Mouse (Mus musculus): ENCODE measurements around the gene Ccdc92. TPM values are rescaled to one million over a fixed set of nuclear protein-coding genes. Genes with fewer than 3 reads are reported as not detected.

Ccdc92 gene
- polyA plus RNA-seq, 1 experiment from 2014 or later = 49.0 TPM

DNA sequence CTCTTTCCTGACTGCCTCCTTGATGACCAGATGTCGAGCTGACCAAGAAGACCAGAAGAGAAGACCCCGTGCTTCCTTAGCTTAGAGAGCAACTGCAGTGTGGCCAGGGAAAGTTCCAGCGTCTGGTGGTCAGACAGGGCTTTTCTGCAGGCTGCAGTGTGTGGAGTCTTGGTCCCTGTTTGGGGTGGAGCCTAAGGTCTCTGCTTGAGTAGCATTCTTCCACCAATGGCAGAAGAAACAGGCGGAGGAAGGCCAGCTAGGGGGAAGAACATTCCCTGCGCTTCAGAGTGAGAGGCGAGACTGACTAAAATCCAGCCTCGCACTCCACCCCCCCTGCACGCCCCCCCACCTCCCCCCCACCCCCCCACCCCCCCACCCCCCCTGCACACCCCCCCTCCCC is 33.9 kb upstream of the Ccdc92 start:
- Histone ChIP-seq H3K27me3 (ENCODE audit: control insufficient read depth, insufficient read depth, low read length) (no peaks in the 10 kb centered on the region), H3K27ac (ENCODE audit: low read depth, low read length) (no peak overlapping the region), H3K9me3 (ENCODE audit: control insufficient read depth, low read length) (no peaks in the 10 kb centered on the region), H3K36me3 (ENCODE audit: control insufficient read depth, insufficient read depth, low read length) (no peaks in the 10 kb centered on the region), H3K4me1 (ENCODE audit: control insufficient read depth, insufficient read depth, low read length) (0 out of 2 replicates have a peak, but pooled peaks cover 4% of the 10 kb centered on the region), H3K4me2 (ENCODE audit: low read depth, low read length) (no peak overlapping the region), H3K9ac (replicated peaks; ENCODE audit: low read depth, low read length) (no peak overlapping the region), H3K4me3 (ENCODE audit: low read depth, low read length) (no peak overlapping the region)
- ATAC-seq (ENCODE audit: low read depth) = no peak
- 58% methylated on average over 8 of the region's 8 CpGs for WGBS

DNA sequence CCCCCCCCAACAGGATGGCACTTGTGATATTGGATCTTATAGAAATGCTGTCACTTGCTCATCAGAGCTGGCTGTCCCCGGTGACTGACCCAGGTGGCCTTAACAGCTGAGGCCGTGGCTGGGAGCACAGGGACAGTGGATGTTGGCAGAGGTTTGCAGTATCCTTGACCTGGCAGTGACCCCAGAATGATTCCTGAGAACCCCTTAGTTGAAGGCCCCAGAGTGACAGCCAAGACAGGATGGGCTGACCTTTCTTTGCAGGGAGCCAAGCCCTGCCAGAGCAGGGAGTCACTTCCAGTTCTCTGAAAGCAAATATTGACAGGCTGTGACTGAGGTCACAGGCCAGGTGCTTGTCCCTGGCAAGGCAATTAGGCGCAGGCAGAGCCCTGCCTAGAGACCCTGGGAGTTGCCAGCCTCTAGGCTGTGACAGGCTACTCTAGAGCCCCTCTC is 29.7 kb upstream of the Ccdc92 start:
- H3K9me3 ChIP-seq (ENCODE audit: control insufficient read depth, low read length) = no peaks in the 10 kb centered on the region
- WGBS = 60% methylated on average over 3 of the region's 3 CpGs
- no peak for ATAC-seq (ENCODE audit: low read depth)
- peaks cover 8% of the 10 kb centered on the region; the same call in 1 of the 2 replicates for H3K36me3 ChIP-seq (ENCODE audit: control insufficient read depth, insufficient read depth, low read length)
- no peaks in the 10 kb centered on the region for H3K4me1 ChIP-seq (ENCODE audit: control insufficient read depth, insufficient read depth, low read length)
- no peak overlapping the region for H3K27ac ChIP-seq (ENCODE audit: low read depth, low read length)
- H3K27me3 ChIP-seq (ENCODE audit: control insufficient read depth, insufficient read depth, low read length) = no peaks in the 10 kb centered on the region
- no peak overlapping the region for H3K4me2 ChIP-seq (ENCODE audit: low read depth, low read length)
- no peak overlapping the region for H3K9ac ChIP-seq (replicated peaks; ENCODE audit: low read depth, low read length)
- H3K4me3 ChIP-seq (ENCODE audit: low read depth, low read length) = no peak overlapping the region

DNA sequence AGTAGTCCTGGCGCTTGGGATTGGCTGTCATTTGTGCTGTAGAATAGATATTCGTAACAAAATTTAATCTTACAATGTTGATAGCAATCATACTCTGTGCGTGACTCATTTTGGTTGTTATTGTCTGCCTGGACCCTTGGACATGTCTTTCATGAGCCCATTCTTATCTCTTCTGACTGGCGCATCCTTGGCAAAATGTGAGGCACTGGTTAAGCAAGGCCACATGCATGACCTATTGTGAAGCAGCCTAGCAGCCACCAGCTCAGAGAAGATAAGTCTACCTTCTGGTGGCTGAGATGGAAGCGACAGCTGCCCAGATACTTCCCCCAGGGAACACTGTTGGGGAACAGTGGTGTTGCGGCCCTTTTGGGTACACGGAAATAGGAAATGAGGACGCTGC is 26.4 kb upstream of the Ccdc92 start:
- ATAC-seq (ENCODE audit: low read depth) = no peak
- Histone ChIP-seq H3K4me3 (ENCODE audit: low read depth, low read length) (no peak overlapping the region), H3K4me1 (ENCODE audit: control insufficient read depth, insufficient read depth, low read length) (no peaks in the 10 kb centered on the region), H3K4me2 (ENCODE audit: low read depth, low read length) (no peak overlapping the region), H3K9me3 (ENCODE audit: control insufficient read depth, low read length) (no peaks in the 10 kb centered on the region), H3K27me3 (ENCODE audit: control insufficient read depth, insufficient read depth, low read length) (no peaks in the 10 kb centered on the region), H3K36me3 (ENCODE audit: control insufficient read depth, insufficient read depth, low read length) (peaks cover 29% of the 10 kb centered on the region), H3K9ac (replicated peaks; ENCODE audit: low read depth, low read length) (no peak overlapping the region), H3K27ac (ENCODE audit: low read depth, low read length) (no peak overlapping the region)
- 96% methylated on average over 8 of the region's 8 CpGs for WGBS

DNA sequence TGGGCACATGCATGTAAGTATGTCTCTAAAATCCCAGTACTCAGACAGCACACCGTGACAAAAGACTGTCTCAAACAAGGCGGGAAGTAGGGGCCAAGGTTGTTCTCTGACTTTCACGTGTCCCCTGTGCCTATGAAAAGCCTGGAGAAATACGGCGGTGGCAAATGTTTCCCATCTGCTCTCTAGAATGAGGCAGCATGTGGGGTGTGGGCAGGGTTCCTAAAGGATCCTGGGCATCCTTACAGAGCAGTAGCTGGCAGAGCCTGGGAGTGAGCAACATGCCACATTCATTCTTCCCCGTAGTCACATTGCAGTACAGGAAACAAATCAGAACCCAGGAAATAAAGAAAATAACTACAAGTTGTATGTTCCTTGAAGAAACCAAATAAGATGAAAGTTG is 21.7 kb upstream of the Ccdc92 start:
- Histone ChIP-seq H3K9ac (replicated peaks; ENCODE audit: low read depth, low read length) (no peak overlapping the region), H3K4me1 (ENCODE audit: control insufficient read depth, insufficient read depth, low read length) (no peaks in the 10 kb centered on the region), H3K27ac (ENCODE audit: low read depth, low read length) (no peak overlapping the region), H3K36me3 (ENCODE audit: control insufficient read depth, insufficient read depth, low read length) (peaks cover 28% of the 10 kb centered on the region), H3K4me2 (ENCODE audit: low read depth, low read length) (no peak overlapping the region), H3K9me3 (ENCODE audit: control insufficient read depth, low read length) (no peaks in the 10 kb centered on the region), H3K4me3 (ENCODE audit: low read depth, low read length) (no peak overlapping the region), H3K27me3 (ENCODE audit: control insufficient read depth, insufficient read depth, low read length) (no peaks in the 10 kb centered on the region)
- no peak for ATAC-seq (ENCODE audit: low read depth)
- 62% methylated on average over 6 of the region's 6 CpGs for WGBS

DNA sequence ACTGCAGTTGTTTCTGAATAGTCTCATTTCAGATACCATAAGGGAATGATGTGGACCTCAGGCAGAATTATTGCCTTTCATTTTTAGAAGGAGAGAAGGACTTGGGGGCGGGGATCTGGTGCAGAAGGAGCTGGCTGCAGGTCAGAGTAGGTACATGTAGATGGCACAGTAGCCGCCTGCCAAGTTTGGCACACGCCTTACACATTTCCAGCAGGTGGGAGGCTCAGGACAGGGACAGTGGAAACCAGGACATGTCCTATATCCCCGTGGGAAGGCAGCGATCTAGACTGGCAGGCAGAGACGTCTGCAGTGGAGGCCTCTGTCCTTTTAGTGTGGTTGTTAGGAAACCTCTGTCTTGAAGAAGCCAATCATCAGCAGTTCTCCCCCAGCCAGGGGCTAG is 17.6 kb upstream of the Ccdc92 start:
- Histone ChIP-seq H3K4me3 (ENCODE audit: low read depth, low read length) (no peak overlapping the region), H3K27ac (ENCODE audit: low read depth, low read length) (no peak overlapping the region), H3K4me1 (ENCODE audit: control insufficient read depth, insufficient read depth, low read length) (no peaks in the 10 kb centered on the region), H3K36me3 (ENCODE audit: control insufficient read depth, insufficient read depth, low read length) (peaks cover 8% of the 10 kb centered on the region), H3K27me3 (ENCODE audit: control insufficient read depth, insufficient read depth, low read length) (no peaks in the 10 kb centered on the region), H3K9me3 (ENCODE audit: control insufficient read depth, low read length) (no peaks in the 10 kb centered on the region), H3K4me2 (ENCODE audit: low read depth, low read length) (no peak overlapping the region), H3K9ac (replicated peaks; ENCODE audit: low read depth, low read length) (no peak overlapping the region)
- WGBS = 84% methylated on average over 6 of the region's 6 CpGs
- no peak for ATAC-seq (ENCODE audit: low read depth)

DNA sequence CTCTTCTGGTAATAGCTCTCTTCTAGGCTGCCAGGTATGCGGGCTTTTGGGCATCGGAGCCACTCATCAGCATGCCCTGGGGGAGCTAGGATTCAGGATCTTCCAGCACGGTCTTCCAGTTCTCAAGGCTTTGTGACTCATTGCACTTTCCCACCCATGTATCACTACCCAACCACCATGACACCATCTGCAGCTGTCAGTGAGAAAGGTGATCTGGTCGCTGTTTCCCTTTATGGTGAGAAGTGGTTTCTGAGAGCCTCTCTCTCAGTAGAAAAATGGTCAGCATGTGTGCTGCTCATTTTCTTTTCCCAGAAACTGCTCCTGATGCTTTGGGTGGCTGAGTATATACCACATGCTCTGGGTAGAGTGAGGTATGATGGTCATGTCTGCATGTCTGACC is 17.0 kb upstream of the Ccdc92 start:
- Histone ChIP-seq H3K36me3 (ENCODE audit: control insufficient read depth, insufficient read depth, low read length) (0 out of 2 replicates have a peak, but pooled peaks cover 4% of the 10 kb centered on the region), H3K4me1 (ENCODE audit: control insufficient read depth, insufficient read depth, low read length) (no peaks in the 10 kb centered on the region), H3K9me3 (ENCODE audit: control insufficient read depth, low read length) (no peaks in the 10 kb centered on the region), H3K9ac (replicated peaks; ENCODE audit: low read depth, low read length) (no peak overlapping the region), H3K4me2 (ENCODE audit: low read depth, low read length) (no peak overlapping the region), H3K4me3 (ENCODE audit: low read depth, low read length) (no peak overlapping the region), H3K27ac (ENCODE audit: low read depth, low read length) (no peak overlapping the region), H3K27me3 (ENCODE audit: control insufficient read depth, insufficient read depth, low read length) (no peaks in the 10 kb centered on the region)
- 89% methylated on average over 4 of the region's 4 CpGs for WGBS
- no peak for ATAC-seq (ENCODE audit: low read depth)

DNA sequence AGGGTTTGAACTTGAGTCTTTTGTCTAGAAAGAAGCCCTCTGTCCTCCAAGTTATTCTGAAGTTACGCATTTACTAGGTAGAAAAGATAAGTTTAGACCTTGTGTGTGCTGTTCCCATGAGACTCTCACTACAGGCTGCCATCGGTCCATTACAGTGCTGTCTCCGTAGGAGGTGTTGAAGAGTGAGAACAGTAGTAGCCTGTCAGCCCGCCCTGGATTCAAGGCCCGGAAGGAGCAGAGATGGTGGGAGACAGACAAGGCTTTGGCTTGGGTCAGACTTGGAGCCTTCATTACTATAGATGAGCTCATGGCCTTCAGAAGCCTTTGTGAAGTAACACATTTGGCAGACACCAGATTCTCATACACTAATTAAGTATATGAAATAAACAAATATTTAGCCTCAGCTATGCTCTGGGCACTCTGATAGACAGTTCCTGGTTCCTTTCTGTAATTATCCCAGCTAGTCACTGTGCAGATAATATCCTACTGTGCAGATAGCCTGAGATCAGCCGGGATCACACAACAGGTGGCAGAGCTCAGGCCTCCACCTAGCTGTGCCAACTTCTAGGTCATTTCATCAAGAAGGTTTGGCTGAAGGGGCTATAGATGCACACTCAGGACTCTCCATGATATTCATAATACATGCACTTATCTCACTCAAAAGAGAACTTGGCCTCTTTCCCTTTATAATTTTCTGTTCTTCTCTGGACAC is 11.8 kb upstream of the Ccdc92 start:
- 89% methylated on average over 6 of the region's 6 CpGs for WGBS
- Histone ChIP-seq H3K9ac (replicated peaks; ENCODE audit: low read depth, low read length) (no peak overlapping the region), H3K4me1 (ENCODE audit: control insufficient read depth, insufficient read depth, low read length) (peaks cover 12% of the 10 kb centered on the region)

DNA sequence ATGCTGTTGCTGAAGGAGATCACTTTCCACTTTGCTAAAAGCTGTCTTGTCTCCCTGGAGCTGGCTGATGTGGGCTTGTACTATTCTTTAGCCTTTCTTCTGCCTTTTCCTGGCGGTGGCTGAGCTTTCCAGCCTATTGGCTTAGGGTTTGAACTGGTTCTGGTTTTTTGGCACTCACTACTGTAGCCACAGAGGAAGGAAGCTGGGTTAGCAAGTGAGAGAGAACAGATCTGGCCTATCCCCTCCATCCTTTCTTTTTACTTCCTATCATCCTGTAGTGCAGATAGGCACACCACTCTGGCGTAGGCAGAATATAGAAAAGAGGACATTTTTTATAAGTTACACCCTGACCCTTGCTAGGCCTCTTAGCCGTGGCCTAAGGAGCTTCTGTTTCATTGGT is 10.9 kb upstream of the Ccdc92 start:
- Histone ChIP-seq H3K4me2 (ENCODE audit: low read depth, low read length) (no peak overlapping the region), H3K36me3 (ENCODE audit: control insufficient read depth, insufficient read depth, low read length) (0 out of 2 replicates have a peak, but pooled peaks cover 8% of the 10 kb centered on the region), H3K4me1 (ENCODE audit: control insufficient read depth, insufficient read depth, low read length) (peaks cover 12% of the 10 kb centered on the region), H3K9ac (replicated peaks; ENCODE audit: low read depth, low read length) (no peak overlapping the region), H3K9me3 (ENCODE audit: control insufficient read depth, low read length) (no peaks in the 10 kb centered on the region), H3K4me3 (ENCODE audit: low read depth, low read length) (no peak overlapping the region), H3K27ac (ENCODE audit: low read depth, low read length) (no peak overlapping the region), H3K27me3 (ENCODE audit: control insufficient read depth, insufficient read depth, low read length) (no peaks in the 10 kb centered on the region)
- WGBS = 86% methylated on average over 3 of the region's 3 CpGs
- ATAC-seq (ENCODE audit: low read depth) = no peak

More for the DNA sequence above, 11.8 kb upstream of the Ccdc92 start:
- Histone ChIP-seq H3K27me3 (ENCODE audit: control insufficient read depth, insufficient read depth, low read length) (no peaks in the 10 kb centered on the region), H3K27ac (ENCODE audit: low read depth, low read length) (no peak overlapping the region), H3K9me3 (ENCODE audit: control insufficient read depth, low read length) (no peaks in the 10 kb centered on the region), H3K4me3 (ENCODE audit: low read depth, low read length) (no peak overlapping the region), H3K36me3 (ENCODE audit: control insufficient read depth, insufficient read depth, low read length) (0 out of 2 replicates have a peak, but pooled peaks cover 8% of the 10 kb centered on the region), H3K4me2 (ENCODE audit: low read depth, low read length) (no peak overlapping the region)
- ATAC-seq (ENCODE audit: low read depth) = no peak

DNA sequence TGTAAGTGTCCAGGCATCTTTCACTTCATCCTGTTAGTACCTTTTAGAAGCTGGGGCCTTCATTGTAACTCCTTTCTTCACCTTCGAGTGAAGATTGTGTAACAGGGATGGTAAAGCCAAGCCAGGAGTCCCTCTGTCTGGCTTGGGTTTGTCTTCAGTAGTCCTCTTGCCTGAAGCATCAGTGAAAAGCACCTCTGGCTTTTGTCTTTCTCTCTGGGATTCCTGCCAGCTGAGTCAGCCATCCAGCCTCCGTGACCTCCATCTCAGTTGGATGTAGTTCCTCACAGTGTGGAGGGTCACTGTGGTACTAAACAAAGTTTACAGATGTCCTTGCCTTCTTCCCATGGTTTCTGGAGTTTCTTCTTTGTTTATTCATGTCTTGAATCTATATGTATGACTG is 9.8 kb upstream of the Ccdc92 start:
- WGBS = 55% methylated on average over 2 of the region's 2 CpGs
- H3K4me3 ChIP-seq (ENCODE audit: low read depth, low read length) = no peak overlapping the region
- H3K4me2 ChIP-seq (ENCODE audit: low read depth, low read length) = no peak overlapping the region
- no peak overlapping the region for H3K27ac ChIP-seq (ENCODE audit: low read depth, low read length)
- peaks cover 11% of the 10 kb centered on the region; the same call in 1 of the 2 replicates for H3K36me3 ChIP-seq (ENCODE audit: control insufficient read depth, insufficient read depth, low read length)
- ATAC-seq (ENCODE audit: low read depth) = no peak
- no peaks in the 10 kb centered on the region for H3K9me3 ChIP-seq (ENCODE audit: control insufficient read depth, low read length)
- H3K9ac ChIP-seq (replicated peaks; ENCODE audit: low read depth, low read length) = no peak overlapping the region
- H3K4me1 ChIP-seq (ENCODE audit: control insufficient read depth, insufficient read depth, low read length) = peaks cover 12% of the 10 kb centered on the region
- no peaks in the 10 kb centered on the region for H3K27me3 ChIP-seq (ENCODE audit: control insufficient read depth, insufficient read depth, low read length)

Measured in neural tube, embryonic 14.5 days (tissue).